Mouse (Mus musculus) CD8-positive naive resting alpha-beta T cell, adult 2 months (primary cell): Measurements from ENCODE around the gene Gstcd.

Experiments
- DNase-seq, 2 experiments: peaks; one replicate each; pipeline ENCODE4 v3.0.0; 2022; ENCODE audit warnings: low read depth in 2 of 2, low spot score in 2 of 2

The Gstcd gene

DNA sequence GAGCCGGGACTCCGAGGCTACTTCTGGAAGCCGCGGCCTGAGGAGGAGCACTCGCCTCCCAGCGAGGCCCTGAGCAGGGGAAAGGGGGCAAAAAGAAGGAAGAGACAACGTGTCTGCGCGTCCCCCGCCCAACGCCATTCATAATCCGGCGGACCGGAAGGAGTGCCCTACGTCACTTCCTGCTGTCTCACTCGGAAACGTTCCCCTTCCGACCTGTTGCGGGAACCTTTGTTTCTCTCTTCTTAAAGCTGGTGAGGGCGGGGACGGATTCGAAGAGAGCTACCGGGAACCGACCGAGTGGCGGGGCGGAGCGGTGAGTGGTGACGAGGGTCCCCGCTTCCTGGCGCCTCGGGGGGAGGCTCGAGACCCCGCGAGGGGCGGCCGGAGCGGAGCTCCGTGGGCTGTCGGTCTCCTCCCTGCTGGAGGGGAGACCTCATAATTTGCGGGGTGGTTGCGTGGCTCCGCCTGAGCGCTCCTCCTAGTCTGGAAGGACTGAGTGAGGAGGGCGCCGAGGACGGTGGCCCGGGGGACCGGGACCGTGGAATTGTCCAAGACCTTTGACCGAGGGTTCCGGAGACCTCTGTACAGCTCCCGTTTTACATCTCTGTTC lies at the start of gene Gstcd, which contains the start of gene Ints12:
Gene Gstcd (minus strand): TSS at position 370 of the 610 bp plus-strand sequence.
Gene Ints12 (plus strand): TSS at position 177 of the 610 bp plus-strand sequence.
- DNase-seq, result peak; percentile 90 to 93

DNA sequence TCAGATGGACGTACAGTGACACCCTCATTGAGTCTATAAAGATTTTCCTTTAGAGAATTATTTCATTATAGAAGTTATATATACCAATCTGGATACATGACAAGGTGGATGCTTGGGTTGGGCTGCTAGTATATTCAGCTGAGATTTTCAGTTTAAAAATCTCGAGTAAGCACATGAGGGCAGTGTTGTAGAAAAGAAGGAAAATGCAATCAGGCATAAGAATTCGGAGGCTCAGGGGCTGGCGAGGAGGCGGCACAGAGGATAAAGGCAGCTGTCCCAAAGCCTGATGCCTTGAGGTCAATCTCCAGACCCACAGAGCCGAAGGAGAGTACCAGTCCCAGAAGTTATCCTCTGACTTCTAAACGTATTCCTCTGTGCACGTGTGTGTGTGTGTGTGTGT lies 40.8 kb upstream of the Gstcd start:
- DNase-seq, result no peak

DNA sequence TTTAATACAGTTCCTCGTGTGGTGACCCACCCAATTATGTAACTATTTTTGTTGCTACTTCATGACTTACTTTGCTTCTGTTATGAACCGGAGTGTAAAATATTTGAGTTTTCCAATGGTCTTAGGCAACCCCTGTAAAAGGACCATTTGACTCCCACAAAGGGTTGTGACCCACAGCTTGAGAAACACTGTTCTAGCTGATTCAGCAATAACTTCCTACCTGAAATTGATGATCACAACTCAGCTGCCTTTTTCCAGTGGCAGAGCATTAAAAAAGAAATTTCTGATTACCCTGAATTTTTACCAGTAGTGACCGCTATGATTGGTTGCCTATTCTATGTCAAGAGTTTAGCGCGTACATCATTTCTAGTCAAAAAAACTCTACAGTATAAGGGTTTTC lies 39.5 kb upstream of the Gstcd start:
- DNase-seq, result no peak

DNA sequence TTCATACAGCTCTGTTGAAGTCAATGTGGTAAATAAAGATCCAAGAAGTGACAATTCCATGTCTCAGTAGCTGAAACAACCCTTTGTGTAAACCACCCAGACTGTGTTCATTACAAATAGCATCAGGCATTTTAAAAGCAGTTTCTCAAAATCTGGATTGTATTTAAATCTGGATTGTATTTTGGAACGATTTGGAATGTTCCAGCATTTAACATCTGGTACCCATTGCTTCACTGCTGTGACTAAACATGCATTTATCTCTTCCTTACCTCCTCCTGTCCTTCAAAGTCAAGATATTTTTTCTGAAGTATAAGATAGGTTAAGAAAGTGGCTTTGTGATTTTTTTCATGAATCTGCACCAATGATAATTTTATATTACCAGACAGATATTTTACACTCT lies 21.4 kb upstream of the Gstcd start:
- no peak for DNase-seq

DNA sequence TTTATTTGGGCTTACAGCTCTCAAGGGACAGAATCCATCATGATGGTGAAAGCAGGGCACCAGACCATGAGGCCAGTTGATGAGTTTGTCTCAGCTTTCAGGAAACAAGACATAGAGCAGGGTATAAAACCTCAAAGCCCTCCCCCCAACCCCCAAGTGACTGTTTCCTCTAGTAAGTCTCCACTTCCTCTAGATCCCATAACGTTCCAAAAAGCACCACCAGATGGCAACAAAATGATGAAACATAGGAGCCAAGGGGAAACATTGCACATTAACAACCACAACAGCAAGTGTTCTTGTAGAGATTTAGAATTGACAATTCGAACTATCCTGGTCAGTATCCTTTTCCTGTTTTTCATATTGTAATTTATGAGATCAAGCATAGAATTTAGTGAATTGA lies 19.9 kb upstream of the Gstcd start:
- DNase-seq, result no peak

DNA sequence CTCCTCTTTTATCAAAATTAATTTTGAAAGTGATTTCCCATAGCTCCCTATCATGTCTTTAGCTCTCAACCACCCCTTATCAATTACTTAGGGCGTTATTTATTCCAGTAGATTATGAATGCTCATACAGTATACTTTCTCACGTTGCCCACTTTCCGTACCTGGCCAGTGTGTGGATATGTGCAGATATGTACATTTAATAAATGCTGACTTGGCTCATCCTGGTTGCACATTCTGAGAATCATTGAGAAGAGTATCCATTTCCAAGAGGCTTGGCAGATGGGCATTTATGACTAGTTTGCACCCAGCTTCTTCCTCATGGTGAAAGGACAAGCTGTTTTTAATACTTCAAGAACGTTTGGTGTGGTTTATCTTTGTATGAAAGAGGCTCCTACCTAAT lies 18.0 kb upstream of the Gstcd start:
- no peak for DNase-seq

DNA sequence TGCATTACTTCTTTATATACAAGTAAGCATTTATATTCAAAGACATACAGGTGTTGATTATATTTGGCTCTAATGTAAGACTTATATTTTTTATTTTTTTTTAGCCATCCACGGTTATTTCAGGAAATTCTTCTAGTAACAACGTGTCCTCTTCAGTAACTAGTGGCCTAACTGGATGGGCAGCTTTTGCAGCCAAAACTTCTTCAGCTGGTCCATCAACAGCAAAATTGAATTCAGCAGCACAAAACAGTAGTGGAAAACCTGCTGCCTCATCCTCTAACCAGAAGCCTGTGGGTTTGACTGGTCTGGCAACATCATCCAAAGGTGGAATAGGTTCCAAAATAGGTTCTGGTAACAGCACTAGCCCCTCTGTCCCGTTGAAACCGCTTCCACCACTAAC lies 16.9 kb upstream of the Gstcd start:
- DNase-seq, result no peak

DNA sequence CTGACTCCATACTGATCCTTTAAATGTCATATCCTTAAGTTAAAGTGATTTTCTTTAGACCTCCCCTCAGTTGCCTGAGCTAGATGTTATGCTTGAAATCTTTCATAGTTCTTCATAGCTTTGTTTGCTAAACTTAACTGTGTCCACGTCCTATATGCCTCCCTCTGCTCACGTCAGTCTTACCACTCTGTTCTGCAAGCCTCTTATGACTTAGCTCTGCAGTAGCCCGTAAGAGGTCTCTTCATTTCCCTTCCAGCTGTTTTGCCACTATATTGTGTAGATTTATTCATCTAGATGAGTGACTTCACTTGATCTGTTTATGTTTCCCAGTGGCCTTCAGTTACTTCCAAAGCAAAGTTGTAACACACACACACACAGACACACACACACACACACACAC lies 12.6 kb upstream of the Gstcd start:
- no peak for DNase-seq

DNA sequence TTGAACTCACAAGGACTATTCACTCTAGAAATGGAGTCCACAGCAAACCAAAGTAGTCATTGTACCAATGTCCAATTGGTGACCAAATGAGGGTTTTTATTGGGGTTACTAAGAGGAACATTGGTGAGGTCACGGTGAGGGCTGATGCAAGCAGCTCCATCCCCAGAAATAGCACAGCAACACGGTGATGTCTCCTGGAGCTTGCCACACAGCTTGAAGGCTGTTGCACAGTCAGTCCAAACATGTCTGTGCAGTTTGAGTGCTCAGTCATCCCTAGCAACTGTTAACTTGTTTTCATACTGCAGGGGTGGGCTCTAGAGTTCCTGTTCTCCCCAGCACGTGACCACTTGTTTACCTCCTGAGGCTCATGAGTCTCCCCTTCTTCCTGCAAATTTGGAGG lies 11.9 kb upstream of the Gstcd start:
- no peak for DNase-seq

DNA sequence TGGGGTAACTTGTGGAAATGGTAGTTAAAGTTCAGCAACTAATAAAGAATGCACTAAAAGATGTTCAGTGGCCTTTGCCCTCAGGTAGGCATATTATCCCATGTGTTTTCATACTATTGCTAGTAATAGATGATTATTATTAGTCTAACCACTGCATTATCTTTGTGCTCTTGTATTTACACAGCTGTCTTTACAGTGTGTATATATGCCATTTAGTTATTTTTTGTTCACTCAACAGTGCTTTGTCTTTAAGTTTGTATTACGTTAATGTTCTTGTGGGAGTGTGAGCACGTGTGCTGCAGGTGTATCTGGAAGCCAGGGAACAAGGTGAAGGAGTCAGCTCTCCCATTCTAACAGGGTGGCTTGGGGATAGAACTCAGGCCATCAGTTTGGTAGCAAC lies 7.1 kb upstream of the Gstcd start:
- DNase-seq, result no peak

DNA sequence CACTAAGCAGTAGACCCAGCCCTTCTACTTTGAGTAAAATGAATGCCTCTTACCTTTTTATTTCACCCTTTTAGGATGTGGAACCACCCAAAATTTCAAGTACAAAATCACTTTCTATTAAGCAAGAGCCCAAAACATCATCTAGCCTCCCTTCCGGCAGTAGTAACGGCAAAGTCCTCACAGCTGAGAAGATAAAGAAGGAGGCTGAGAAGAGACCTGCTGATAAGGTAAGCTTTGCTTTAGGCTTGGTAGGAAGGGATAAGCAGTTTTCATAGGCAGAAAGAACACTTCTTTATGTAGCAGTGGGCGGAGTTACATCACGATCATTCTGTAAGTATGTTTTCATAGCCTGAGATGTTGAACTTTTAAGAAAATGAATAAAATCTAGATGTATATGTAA lies 6.5 kb upstream of the Gstcd start:
- DNase-seq, result no peak

DNA sequence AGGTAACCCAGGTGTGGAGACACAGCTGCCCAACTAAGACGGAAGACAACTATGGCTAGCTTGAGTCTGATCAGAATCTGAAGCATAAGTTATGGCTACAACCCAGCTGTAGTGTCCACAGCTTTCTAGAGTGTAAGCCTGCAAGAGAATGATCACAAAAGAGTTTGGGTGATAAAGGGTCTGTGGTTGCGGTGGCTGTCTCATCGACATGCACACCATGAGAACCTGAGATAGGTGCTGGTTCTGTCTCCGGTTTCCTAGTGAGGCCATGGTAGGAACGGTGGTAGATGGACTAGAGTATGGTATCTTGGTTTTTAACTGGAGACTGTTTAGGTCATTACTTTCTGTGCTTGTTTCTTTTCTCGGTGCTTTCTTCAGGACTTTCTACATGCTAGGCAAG lies 6.1 kb upstream of the Gstcd start:
- no peak for DNase-seq

DNA sequence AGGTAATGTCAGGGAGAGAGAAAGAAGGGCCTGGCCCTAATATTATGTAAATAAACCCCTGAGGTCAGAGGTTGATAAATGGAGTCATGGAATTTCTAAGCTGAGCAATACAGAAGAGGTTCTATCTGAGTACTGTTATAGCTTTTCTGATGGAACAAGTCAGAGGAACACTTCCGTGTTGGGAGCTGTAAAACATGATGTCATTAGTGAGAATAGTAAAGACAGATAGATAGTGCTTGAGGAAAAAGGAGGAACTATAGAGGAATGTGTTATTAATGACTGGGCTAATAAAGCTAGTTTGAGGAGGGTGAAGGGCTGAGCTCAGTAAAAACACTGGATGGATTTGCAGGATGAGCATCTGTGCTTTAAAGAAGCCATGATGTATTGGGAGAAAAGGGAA lies 2.5 kb upstream of the Gstcd start:
- DNase-seq, result no peak

DNA sequence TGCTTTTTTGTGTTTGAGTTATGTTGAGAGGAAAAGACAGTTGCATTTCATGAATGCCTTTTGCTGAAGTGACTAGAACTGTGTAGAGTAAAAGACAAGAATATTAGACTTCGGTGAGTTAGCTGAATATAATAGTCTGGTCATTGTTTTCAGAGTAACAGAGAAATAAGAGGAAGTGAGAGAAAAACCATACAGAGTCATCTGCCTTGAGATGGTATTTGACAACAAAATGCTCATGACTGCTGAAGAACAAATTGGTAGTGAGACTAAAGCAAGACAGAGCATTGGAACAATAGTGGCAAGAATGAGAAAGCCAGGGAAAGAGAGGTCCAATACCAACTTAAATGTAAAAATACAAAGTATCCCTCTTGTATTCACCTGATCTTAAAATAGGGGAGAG lies 1.1 kb upstream of the Gstcd start:
- DNase-seq, result no peak

DNA sequence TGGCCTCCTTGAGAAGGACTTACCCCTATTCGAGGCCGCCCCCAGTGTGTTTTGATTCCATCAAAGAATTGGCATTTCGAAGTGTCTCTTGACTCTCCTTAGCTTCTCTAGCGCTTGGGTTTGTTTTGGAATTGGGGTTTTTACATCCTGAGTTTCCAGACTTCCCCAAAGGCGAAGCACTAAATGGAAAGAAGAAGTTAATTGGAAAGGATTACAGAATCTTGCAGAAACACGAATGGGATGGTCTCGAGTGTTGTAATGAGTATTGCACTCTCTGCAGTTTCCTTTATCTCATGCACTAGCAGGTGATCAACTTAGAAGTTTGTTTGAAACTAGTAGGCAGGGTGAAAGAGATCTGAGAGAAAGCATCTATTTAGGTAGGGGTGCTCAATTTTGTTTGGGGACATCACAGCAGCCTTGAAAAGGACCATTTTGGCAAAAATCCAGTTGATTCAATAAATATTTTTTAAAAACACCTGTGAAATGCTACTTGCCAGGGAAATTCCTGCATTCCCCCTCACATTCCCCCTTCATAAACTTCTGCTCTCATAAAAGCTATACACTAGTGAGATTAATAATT lies 531 bp upstream of the Gstcd start:
- no peak for DNase-seq

DNA sequence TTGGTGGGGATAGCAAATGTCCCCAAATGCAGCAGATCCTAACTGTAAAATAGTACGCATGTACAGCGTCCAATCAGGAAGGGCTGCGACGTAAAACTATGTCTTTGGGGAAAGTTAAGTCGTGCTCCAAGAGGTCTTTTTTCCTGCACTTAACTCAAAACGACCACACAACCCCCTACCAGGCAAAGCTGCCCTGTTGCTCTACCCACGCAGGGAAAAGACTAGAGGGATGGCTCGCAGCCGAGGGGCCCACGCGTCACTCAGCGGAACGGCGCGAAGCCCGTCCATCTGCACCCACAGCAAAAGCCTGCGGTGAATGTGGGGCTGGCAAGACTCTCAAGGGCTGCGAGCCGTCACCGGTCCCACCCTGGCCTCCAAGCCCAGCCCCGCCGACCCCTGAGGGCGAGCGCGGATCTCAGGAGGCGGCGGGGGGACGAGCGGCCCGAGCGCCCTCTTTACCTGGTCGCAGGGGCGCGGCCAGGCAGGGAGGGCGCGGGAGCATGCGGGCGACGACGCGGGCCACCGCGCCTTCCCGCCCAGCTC lies 641 bp downstream of the Gstcd start:
- no peak for DNase-seq

DNA sequence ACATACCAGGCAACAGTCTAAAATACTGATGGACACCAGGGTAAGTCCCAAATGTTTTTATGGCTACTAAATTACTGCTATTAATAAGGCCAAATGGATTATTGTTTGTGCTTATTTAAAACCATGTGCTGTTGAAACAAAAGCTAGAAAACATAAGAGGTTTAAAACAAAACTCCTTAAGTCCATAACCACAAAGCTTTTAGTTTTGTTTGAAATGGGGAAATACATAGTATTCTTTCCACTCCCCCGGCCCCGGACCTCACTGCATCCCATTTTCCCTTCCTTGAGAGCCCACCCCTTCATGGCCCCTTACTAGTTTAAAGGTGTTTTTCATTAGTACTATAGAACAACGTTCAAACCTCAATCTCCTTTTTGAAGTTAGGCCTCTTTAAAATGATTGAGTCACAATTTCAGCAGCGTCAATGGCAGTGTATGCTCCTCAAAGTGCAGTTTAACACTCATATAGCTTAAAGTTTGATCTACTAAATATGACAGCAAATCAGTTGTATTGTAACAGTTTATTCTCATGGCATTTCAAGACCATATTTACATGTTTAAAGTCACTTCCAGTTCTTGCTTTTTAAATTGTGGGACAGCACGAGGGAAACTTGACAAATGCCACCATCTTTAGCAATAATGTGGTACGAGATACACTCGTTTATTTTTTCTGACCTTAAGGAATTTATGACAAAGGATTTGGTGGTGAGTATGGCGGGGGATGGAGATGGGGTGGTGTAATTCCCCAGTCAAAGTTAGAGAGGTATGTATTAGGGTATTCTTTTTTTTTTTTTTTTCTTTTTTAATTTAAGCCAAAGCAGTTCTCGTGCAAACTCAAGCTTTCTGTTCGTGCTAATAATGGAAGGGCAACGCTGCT lies 1.3 kb downstream of the Gstcd start:
- DNase-seq, result no peak

DNA sequence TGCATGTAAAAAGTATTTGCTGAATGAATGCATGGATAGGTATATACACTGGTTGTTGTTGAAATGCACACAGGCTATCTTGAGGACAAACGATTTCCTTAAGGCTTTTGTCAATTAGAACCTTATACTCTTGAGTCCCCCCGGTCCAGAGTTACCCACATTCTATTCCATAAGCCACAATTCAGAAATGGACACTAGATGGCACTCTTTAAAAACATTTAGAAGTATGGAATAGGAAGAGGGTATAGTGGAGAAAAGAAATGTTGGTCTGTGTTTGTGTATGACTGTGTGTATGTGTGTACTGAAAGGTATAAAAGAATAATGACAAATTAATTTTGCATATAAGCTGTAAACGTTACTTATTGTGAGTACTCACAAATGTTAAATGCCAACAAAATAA lies 6.0 kb downstream of the Gstcd start:
- peak in 1 of 2 experiments; percentile 27 for DNase-seq

DNA sequence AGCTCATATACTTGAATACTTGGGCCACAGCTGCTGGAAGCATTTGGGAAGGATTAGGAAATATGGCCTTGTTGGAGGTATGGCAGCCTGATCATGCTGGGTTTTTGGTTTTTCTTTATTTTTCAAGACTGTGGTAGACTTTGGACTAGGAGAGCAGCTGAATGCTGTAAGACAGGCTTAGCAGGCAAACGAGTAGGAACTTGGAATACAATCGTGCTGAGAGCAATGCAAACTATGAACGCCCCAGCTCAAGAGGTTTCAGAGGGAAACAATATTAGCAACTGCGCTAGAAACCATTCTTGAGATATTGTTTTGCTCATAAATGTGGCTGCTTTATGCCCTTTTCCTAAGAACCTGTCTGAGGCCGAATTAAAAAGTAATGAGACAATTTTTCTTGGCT lies 9.1 kb downstream of the Gstcd start:
- DNase-seq, result no peak

DNA sequence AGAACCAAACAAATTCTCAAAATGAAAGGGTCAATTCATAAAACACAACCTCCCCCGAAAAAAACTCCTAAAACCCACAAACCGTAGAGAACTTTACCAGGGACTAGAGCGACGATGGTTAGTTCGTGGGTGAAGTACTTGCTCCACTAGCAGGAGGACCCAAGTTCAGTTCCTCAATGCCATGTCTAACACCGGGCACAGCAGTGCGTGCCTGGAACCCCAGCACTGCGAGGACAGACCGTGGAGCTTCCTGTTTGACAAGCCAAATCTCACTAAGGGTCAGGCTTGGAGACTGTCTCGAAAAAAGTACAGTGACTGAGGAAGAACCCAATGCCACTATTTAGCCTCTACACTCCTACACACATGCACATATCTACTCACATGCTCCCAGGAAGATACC lies 16.3 kb downstream of the Gstcd start:
- no peak for DNase-seq

DNA sequence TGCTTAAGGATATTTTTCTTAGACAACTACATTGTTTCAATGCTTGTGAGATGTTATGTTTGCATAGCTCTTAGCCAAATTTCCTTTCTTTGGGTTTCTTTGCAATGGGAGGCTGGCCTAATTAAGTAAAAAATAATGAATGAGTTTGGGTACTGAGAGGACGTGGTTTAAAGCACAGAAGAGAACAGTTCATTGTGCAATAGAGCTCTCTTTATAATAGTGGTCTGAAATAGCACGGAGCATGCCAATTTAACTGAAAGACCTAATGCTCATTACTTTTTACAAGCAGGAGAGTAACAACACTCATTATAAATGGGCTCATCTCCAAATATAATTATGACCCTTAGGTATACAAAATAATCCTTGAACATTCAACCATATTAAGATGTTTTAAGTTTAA lies 39.8 kb downstream of the Gstcd start:
- DNase-seq, result no peak

DNA sequence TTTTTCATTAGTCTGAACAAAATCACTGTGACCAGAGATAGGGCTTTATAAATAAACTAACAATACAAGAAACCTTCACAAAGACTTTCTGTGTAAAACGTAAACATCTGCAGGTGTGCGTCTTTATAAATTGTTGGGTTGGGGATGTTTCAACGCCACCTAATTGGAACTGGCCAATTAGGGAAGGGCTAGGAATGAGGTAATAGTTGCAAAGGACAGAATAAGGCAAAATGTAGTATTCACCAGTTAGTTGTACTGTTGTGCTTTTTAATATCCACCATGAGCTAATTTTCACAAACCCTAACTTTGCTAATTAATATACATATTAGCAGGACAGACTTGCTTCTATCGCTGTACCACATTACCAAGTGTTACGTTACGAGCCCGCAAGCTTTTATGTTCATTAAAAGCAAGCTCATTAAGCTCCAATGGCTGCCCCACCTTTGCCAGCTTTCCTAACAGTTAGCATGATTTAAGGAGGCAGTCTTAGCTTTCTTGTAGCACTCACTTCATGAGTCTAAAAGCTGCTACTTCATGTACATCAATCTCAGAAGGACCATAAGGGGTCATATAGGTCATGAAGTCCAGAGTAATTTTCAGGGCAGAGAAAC lies 58.6 kb downstream of the Gstcd start:
- no peak for DNase-seq
